Mouse (Mus musculus) stomach, embryonic 14.5 days (tissue): ENCODE measurements around the gene Sgms1. TPM values are rescaled to one million over a fixed set of nuclear protein-coding genes. Genes with fewer than 3 reads are reported as not detected.

Experiments
- ATAC-seq: fragments of 200-750 bp; cut with Nextera tagmentation; 2 replicates; pipeline ENCODE4 v1.8.0; 2017; ENCODE audit warnings: low read depth, moderate TSS enrichment; ENCODE audit not compliant: insufficient number of reproducible peaks, insufficient read depth, low FRiP score
- H3K27ac ChIP-seq: fragments of 300-500 bp; sonication (generic); 2 replicates; pipeline ENCODE4 v1.5.1; 2014; ENCODE audit warnings: mild to moderate bottlenecking, low read length, moderate library complexity, mixed read lengths
- H3K27me3 ChIP-seq: fragments of 300-500 bp; sonication (generic); 2 replicates; pipeline ENCODE4 v1.6.1; 2014; ENCODE audit warnings: low read length, control low read depth, mixed read lengths; ENCODE audit not compliant: control insufficient read depth, insufficient read depth
- H3K36me3 ChIP-seq: fragments of 300-500 bp; sonication (generic); 2 replicates; pipeline ENCODE4 v1.6.1; 2014; ENCODE audit warnings: mild to moderate bottlenecking, control low read depth, low read length, moderate library complexity, mixed read lengths; ENCODE audit not compliant: control insufficient read depth, insufficient read depth
- H3K4me1 ChIP-seq: fragments of 300-500 bp; sonication (generic); 2 replicates; pipeline ENCODE4 v1.6.1; 2014; ENCODE audit warnings: low read length, control low read depth, mixed read lengths; ENCODE audit not compliant: control insufficient read depth, insufficient read depth
- H3K4me2 ChIP-seq: fragments of 300-500 bp; sonication (generic); replicated peaks from 2 replicates; pipeline ENCODE4 v1.6.1; 2014; ENCODE audit warnings: low read depth, low read length, control low read depth
- H3K4me3 ChIP-seq: fragments of 300-500 bp; sonication (generic); 2 replicates; pipeline ENCODE4 v1.5.1; 2014; ENCODE audit warnings: low read depth, low read length, control low read depth
- H3K9ac ChIP-seq: fragments of 300-500 bp; sonication (generic); replicated peaks from 2 replicates; pipeline ENCODE4 v1.6.1; 2014; ENCODE audit warnings: low read depth, mild to moderate bottlenecking, control low read depth, low read length, moderate library complexity, mixed read lengths
- H3K9me3 ChIP-seq: fragments of 300-500 bp; sonication (generic); 2 replicates; pipeline ENCODE4 v1.6.1; 2016; ENCODE audit warnings: low read depth, low read length, control low read depth; ENCODE audit not compliant: control insufficient read depth
- WGBS: fragments of 180-500 bp; shearing (Covaris S2); extraction: QIAGEN DNeasy Blood & Tissue Kit; methylation state at CpG from one replicate; pipeline ENCODE4 v1.1.7; 2014; 5-methylcytosine and 5-hydroxymethylcytosine counted together
- polyA plus RNA-seq: library from polyadenylated mRNA; unstranded; fragments of >200 nt; fragmentation: Nextera tagmentation; extraction: Ambion mirVana; gene quantifications from 2 replicates; pipeline ENCODE4 v1.2.1, GENCODE M21; 2014

Sgms1 gene
- polyA plus RNA-seq, 1 experiment from 2014 or later = 50.9 TPM

DNA sequence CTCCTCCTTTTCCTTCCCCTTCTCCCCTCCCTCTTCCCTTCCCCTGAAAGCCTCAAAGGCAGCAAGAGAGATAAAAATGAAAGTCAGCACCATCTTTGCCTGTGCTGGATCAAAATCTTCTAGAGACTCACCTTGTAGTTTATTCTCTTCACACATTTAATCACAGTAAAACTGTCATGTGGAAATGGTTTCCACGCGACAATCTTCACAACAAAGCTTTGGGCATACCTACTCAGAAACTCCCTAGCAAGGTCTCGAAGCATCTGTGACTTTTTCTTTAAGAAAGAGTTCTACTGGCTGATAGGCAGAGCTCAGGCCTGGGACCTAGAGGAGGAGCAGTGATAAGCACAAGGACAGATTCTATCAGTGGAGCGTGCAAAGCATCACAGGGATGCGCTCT lies 131.4 kb downstream of the Sgms1 start:
- Histone ChIP-seq H3K27ac (no peak overlapping the region), H3K9ac (no peak overlapping the region), H3K27me3 (no peaks in the 10 kb centered on the region), H3K4me1 (no peaks in the 10 kb centered on the region), H3K9me3 (no peaks in the 10 kb centered on the region), H3K36me3 (no peaks in the 10 kb centered on the region), H3K4me2 (no peak overlapping the region), H3K4me3 (no peak overlapping the region)
- no peak for ATAC-seq
- WGBS = 59% methylated on average over 5 of the region's 5 CpGs

DNA sequence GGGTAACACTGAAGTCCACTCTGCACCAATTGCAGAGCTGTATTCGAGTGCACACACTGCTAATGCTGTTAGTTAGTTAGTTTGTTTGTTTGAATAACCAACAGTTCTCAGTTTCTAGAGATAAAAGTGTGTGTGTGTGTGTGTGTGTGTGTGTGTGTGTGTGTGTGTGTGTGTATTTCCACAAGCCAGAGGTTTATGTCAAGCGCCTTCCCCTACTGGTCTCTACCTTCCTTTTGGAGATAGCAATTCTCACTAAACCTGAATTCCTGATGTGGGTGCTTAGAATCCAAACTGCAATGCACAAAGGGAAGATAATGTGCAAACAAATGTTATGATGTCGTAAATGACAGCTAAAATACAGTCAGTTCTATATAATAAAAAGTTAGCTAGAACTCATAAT lies 131.9 kb downstream of the Sgms1 start:
- no peak overlapping the region for H3K4me3 ChIP-seq
- no peak for ATAC-seq
- H3K4me1 ChIP-seq = no peaks in the 10 kb centered on the region
- no peaks in the 10 kb centered on the region for H3K9me3 ChIP-seq
- no peaks in the 10 kb centered on the region for H3K27me3 ChIP-seq
- 82% methylated on average over 3 of the region's 3 CpGs for WGBS
- no peaks in the 10 kb centered on the region for H3K36me3 ChIP-seq
- H3K9ac ChIP-seq = no peak overlapping the region
- no peak overlapping the region for H3K4me2 ChIP-seq
- H3K27ac ChIP-seq = no peak overlapping the region

DNA sequence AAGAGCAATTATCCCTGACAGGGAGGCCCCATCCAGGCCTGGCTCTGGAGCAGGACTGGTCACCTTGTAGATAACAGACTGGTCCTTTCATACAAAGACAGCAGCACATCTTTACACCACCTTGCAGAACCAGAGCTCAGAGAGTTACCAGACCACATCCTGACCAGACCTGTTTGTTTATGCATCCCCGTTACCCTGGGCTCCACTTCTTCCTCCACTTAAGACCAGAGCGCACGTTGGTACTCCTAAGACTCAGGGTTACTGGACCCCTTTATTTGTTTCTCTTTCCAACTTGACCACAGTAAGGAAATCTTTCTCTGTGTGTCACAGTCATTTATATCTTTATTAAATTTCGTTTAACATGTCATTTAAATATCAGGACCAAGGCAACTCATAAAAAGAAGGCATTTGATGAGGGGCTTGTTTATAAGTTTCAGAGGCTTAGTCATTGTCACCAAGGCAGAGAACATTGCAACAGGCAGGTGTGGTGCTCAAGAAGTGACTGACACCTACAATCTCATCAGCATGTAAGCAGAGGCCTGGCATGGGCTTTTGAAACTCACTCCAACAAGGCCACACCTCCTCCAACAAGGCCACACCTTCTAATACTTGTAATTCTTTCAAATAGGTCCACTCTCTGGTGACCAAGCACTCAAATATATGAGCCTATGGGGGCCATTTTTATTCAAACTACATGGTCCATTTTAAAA lies 132.7 kb downstream of the Sgms1 start:
- no peaks in the 10 kb centered on the region for H3K36me3 ChIP-seq
- ATAC-seq = no peak
- H3K9ac ChIP-seq = no peak overlapping the region
- no peaks in the 10 kb centered on the region for H3K4me1 ChIP-seq
- H3K27ac ChIP-seq = no peak overlapping the region
- H3K4me3 ChIP-seq = no peak overlapping the region
- H3K9me3 ChIP-seq = no peaks in the 10 kb centered on the region
- no peak overlapping the region for H3K4me2 ChIP-seq
- no peaks in the 10 kb centered on the region for H3K27me3 ChIP-seq
- WGBS = 63% methylated on average over 4 of the region's 4 CpGs

- no peak for ATAC-seq
- no peak overlapping the region for H3K27ac ChIP-seq
- H3K9me3 ChIP-seq = no peaks in the 10 kb centered on the region
- 55% methylated on average over 6 of the region's 6 CpGs for WGBS
- no peak overlapping the region for H3K9ac ChIP-seq
- H3K4me1 ChIP-seq = no peaks in the 10 kb centered on the region
- no peaks in the 10 kb centered on the region for H3K36me3 ChIP-seq
- H3K4me3 ChIP-seq = no peak overlapping the region
- no peak overlapping the region for H3K4me2 ChIP-seq
- H3K27me3 ChIP-seq = no peaks in the 10 kb centered on the region
Measured at GRCm38 (mm10) chr19:32255429-32256185, 133.9 kb downstream of the Sgms1 start.

- Histone ChIP-seq H3K27me3 (no peaks in the 10 kb centered on the region), H3K9ac (no peak overlapping the region), H3K4me2 (no peak overlapping the region), H3K27ac (no peak overlapping the region), H3K4me1 (no peaks in the 10 kb centered on the region), H3K4me3 (no peak overlapping the region), H3K36me3 (no peaks in the 10 kb centered on the region), H3K9me3 (no peaks in the 10 kb centered on the region)
- ATAC-seq = no peak
- 73% methylated on average over 8 of the region's 8 CpGs for WGBS
Measured at GRCm38 (mm10) chr19:32254739-32255344, 134.7 kb downstream of the Sgms1 start.

- H3K27ac ChIP-seq = no peak overlapping the region
Measured at GRCm38 (mm10) chr19:32254204-32254603, 135.3 kb downstream of the Sgms1 start.

GRCm38 (mm10) chr19:32252987-32253386 lies 136.5 kb downstream of the Sgms1 start:
- no peak overlapping the region for H3K4me3 ChIP-seq
- no peak overlapping the region for H3K27ac ChIP-seq
- ATAC-seq = no peak
- no peak overlapping the region for H3K9ac ChIP-seq
- 83% methylated on average over 7 of the region's 7 CpGs for WGBS
- no peak overlapping the region for H3K4me2 ChIP-seq
- H3K9me3 ChIP-seq = no peaks in the 10 kb centered on the region
- no peaks in the 10 kb centered on the region for H3K27me3 ChIP-seq
- H3K36me3 ChIP-seq = no peaks in the 10 kb centered on the region
- no peaks in the 10 kb centered on the region for H3K4me1 ChIP-seq

More at GRCm38 (mm10) chr19:32254204-32254603, 135.3 kb downstream of the Sgms1 start:
- H3K4me1 ChIP-seq = no peaks in the 10 kb centered on the region
- 81% methylated on average over 2 of the region's 2 CpGs for WGBS
- no peaks in the 10 kb centered on the region for H3K9me3 ChIP-seq
- no peaks in the 10 kb centered on the region for H3K36me3 ChIP-seq
- no peak overlapping the region for H3K4me3 ChIP-seq
- ATAC-seq = no peak
- no peak overlapping the region for H3K4me2 ChIP-seq
- no peaks in the 10 kb centered on the region for H3K27me3 ChIP-seq
- H3K9ac ChIP-seq = no peak overlapping the region

DNA sequence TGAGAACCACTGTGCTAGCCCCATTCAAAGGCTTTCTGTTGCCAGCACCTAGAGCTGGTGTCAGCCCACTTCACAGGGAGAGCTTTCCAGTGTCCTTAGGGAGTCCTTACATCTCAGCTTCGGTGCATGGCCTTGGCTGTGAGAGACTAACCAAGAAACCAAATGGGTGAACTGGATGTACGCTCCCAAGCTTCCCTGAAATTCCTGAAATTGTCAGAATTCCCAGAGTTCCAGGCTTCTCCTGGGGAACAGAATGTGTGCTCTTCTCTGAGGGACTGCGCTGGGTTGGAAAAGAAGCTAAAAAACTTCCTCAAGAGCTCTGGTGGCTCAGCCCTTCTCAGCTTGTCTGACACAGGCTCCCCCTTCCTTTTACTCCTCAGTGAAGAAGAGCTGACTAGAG lies 137.1 kb downstream of the Sgms1 start:
- Histone ChIP-seq H3K27ac (no peak overlapping the region), H3K4me2 (no peak overlapping the region), H3K9me3 (no peaks in the 10 kb centered on the region), H3K9ac (no peak overlapping the region), H3K36me3 (no peaks in the 10 kb centered on the region), H3K4me3 (no peak overlapping the region), H3K4me1 (no peaks in the 10 kb centered on the region), H3K27me3 (no peaks in the 10 kb centered on the region)
- WGBS = 60% methylated on average over 3 of the region's 3 CpGs
- no peak for ATAC-seq
